Mouse (Mus musculus): ENCODE data around the gene Srrm3.

- TF ChIP-seq TAL1 (IDR thresholded peaks at IDR 0.05; ENCODE audit: low read length), result no peak
- no peak for TF ChIP-seq GATA1 (IDR thresholded peaks at IDR 0.05; ENCODE audit: low read length)
Measured at GRCm38 (mm10) chr5:135909646-135910045, 103.0 kb downstream of the Srrm3 start.
